Mouse (Mus musculus) E14TG2a.4 (cell line): ENCODE results near the gene Zfhx3.

Experiments
- CTCF ChIP-seq: conservative IDR thresholded peaks from 2 replicates; pipeline ENCODE4 v1.5.1; 2014; ENCODE audit warnings: low read length
- POU5F1 ChIP-seq: IDR thresholded peaks from 2 replicates; pipeline ENCODE4 v1.6.1; 2014; ENCODE audit warnings: low read length, borderline replicate concordance

- no peak for TF ChIP-seq CTCF
- TF ChIP-seq POU5F1, result no peak
Measured at GRCm38 (mm10) chr8:108075176-108075575, 132.7 kb downstream of the Zfhx3 start.
